ENCODE assay signal across 19 mouse cellular contexts in genomic region chr8:106855242-106855562, GRCm38 (mm10). TPM values are rescaled to one million over a fixed set of nuclear protein-coding genes. Genes with fewer than 3 reads are reported as not detected.
DNase-seq lines count a peak whose midpoint lies in the region; ATAC-seq lines count a peak whose summit lies in the region.
"Had no signal": no experiment of that assay in that cellular context is flagged by ENCODE, and none has a peak within 500 bp of the region (broad histone marks: within the 10 kb centered on the region; RNA-seq: fewer than 3 reads in every experiment).

No protein-coding gene starts in this region.

- peaks cover 8% of the 10 kb centered on the region; the same call in 1 of the 2 replicates for H3K36me3 ChIP-seq in heart, embryonic 10.5 days
- H3K36me3 ChIP-seq in kidney, embryonic 15.5 days: peaks cover 10% of the 10 kb centered on the region
- H3K36me3 ChIP-seq: embryonic facial prominence, embryonic 15.5 days; heart, embryonic 15.5 days; intestine, embryonic 15.5 days; liver, embryonic 15.5 days; midbrain, embryonic 13.5 days had no signal

- no peak overlapping the region for H3K4me3 ChIP-seq in heart, embryonic 10.5 days
- H3K4me3 ChIP-seq in kidney, embryonic 15.5 days (replicated peaks): no peak overlapping the region
- H3K4me3 ChIP-seq: embryonic facial prominence, embryonic 15.5 days; heart, embryonic 15.5 days; intestine, embryonic 15.5 days; limb, embryonic 13.5 days; liver, embryonic 15.5 days; midbrain, embryonic 13.5 days had no signal

- ATAC-seq in kidney, embryonic 15.5 days (replicated peaks; ENCODE audit: low FRiP score): peak; percentile 52; the same call in 1 of the 2 replicates
- ATAC-seq in common myeloid progenitor, adult 5-6 weeks (replicated peaks; ENCODE audit: low read depth, poor library complexity, severe bottlenecking): 0 out of 2 replicates have a peak, but pooled peaks have one; percentile 29
- ATAC-seq: intestine, embryonic 15.5 days; midbrain, embryonic 13.5 days had no signal

- H3K9me3 ChIP-seq in heart, embryonic 10.5 days: no peaks in the 10 kb centered on the region
- H3K9me3 ChIP-seq in kidney, embryonic 15.5 days (replicated peaks): no peaks in the 10 kb centered on the region
- H3K9me3 ChIP-seq: embryonic facial prominence, embryonic 15.5 days; heart, embryonic 15.5 days; intestine, embryonic 15.5 days; limb, embryonic 13.5 days; liver, embryonic 15.5 days; midbrain, embryonic 13.5 days had no signal

- 0 out of 2 replicates have a peak overlapping the region, but pooled peaks have one; percentile 11 for H3K27ac ChIP-seq in heart, embryonic 10.5 days
- H3K27ac ChIP-seq in kidney, embryonic 15.5 days: peak overlapping the region; percentile 76
- H3K27ac ChIP-seq: embryonic facial prominence, embryonic 15.5 days; heart, embryonic 15.5 days; intestine, embryonic 15.5 days; limb, embryonic 13.5 days; liver, embryonic 15.5 days; macrophage; midbrain, embryonic 13.5 days had no signal

- H3K4me2 ChIP-seq in kidney, embryonic 15.5 days: no peak overlapping the region
- H3K4me2 ChIP-seq: embryonic facial prominence, embryonic 15.5 days; heart, embryonic 15.5 days; intestine, embryonic 15.5 days; limb, embryonic 13.5 days; liver, embryonic 15.5 days; midbrain, embryonic 13.5 days had no signal

- H3K4me1 ChIP-seq in heart, embryonic 10.5 days: peaks cover 10% of the 10 kb centered on the region
- peaks cover 14% of the 10 kb centered on the region for H3K4me1 ChIP-seq in kidney, embryonic 15.5 days
- H3K4me1 ChIP-seq: limb, embryonic 13.5 days; midbrain, embryonic 13.5 days had no signal

- no peak overlapping the region for H3K9ac ChIP-seq in kidney, embryonic 15.5 days
- H3K9ac ChIP-seq: embryonic facial prominence, embryonic 15.5 days; heart, embryonic 15.5 days; intestine, embryonic 15.5 days; limb, embryonic 13.5 days; liver, embryonic 15.5 days; midbrain, embryonic 13.5 days had no signal

- H3K27me3 ChIP-seq in heart, embryonic 10.5 days (ENCODE audit: insufficient read depth, poor library complexity, severe bottlenecking): no peaks in the 10 kb centered on the region
- no peaks in the 10 kb centered on the region for H3K27me3 ChIP-seq in kidney, embryonic 15.5 days
- H3K27me3 ChIP-seq: embryonic facial prominence, embryonic 15.5 days; heart, embryonic 15.5 days; intestine, embryonic 15.5 days; limb, embryonic 13.5 days; liver, embryonic 15.5 days; midbrain, embryonic 13.5 days had no signal

- WGBS in heart, embryonic 10.5 days: 82% methylated on average over 3 of the region's 3 CpGs
- 69% methylated on average over 3 of the region's 3 CpGs for WGBS in kidney, embryonic 15.5 days

- DNase-seq in heart, embryonic 10.5 days (ENCODE audit: low spot score): no peak
- DNase-seq in heart, adult 11 months: no peak
- no peak for DNase-seq in kidney, postnatal 14 days
- peak; percentile 46 for DNase-seq in adrenal gland, postnatal 14 days
- no peak for DNase-seq in layer of hippocampus, postnatal 25 days (ENCODE audit: extremely low spot score in 1 of 2, low spot score in 1 of 2)
- DNase-seq: cerebellum, adult 9-11 months; right cerebral cortex, postnatal 14 days; spleen, adult 18-20 months; thymus, postnatal 25 days had no signal

RNA-seq across cellular contexts. Expression of gene Has3, which starts 14.8 kb away (rescaled TPM):
- polyA plus RNA-seq in heart, embryonic 10.5 days (2016; fragmentation: Nextera tagmentation; extraction: Ambion mirVana): 0.25 TPM in 1 of 2 replicates, not detected in the other
- 1.2 and 1.5 TPM in 2 replicates for polyA plus RNA-seq in kidney, embryonic 15.5 days (2015; fragmentation: Nextera tagmentation; extraction: Ambion mirVana)
- 0.83 and 1.0 TPM in 2 replicates for total RNA-seq in adrenal gland, postnatal 14 days (2021)
- 1.4 and 2.5 TPM in 2 replicates for total RNA-seq in common myeloid progenitor, adult 5-6 weeks (2017)
- 1 to 10 TPM; 2.8 to 4.5 TPM for total RNA-seq in layer of hippocampus, postnatal 25 days (2021)
- total RNA-seq: hematopoietic stem cell, adult 5-6 weeks had no signal

RNA-seq across cellular contexts. Expression of gene Utp4, which starts 38.2 kb away (rescaled TPM):
- 61.5 and 79.9 TPM in 2 replicates for polyA plus RNA-seq in heart, embryonic 10.5 days (2016; fragmentation: Nextera tagmentation; extraction: Ambion mirVana)
- polyA plus RNA-seq in kidney, embryonic 15.5 days (2015; fragmentation: Nextera tagmentation; extraction: Ambion mirVana): 85.8 and 86.4 TPM in 2 replicates
- 47.2 and 49.9 TPM in 2 replicates for total RNA-seq in adrenal gland, postnatal 14 days (2021)
- 50.2 and 57.4 TPM in 2 replicates for total RNA-seq in common myeloid progenitor, adult 5-6 weeks (2017)
- 10 to 100 TPM; 37.6 to 42.8 TPM for total RNA-seq in layer of hippocampus, postnatal 25 days (2021)
